Mouse (Mus musculus) neutrophil, adult 83 days (primary cell): ENCODE data around the gene Gm4301. TPM values are rescaled to one million over a fixed set of nuclear protein-coding genes. Genes with fewer than 3 reads are reported as not detected.

Experiments
- total RNA-seq, 2 experiments: library from RNA; stranded (reverse); gene quantifications; one replicate each; pipeline ENCODE4 v1.2.4; 2023

Gene Gm4301
- not detected for total RNA-seq

DNA sequence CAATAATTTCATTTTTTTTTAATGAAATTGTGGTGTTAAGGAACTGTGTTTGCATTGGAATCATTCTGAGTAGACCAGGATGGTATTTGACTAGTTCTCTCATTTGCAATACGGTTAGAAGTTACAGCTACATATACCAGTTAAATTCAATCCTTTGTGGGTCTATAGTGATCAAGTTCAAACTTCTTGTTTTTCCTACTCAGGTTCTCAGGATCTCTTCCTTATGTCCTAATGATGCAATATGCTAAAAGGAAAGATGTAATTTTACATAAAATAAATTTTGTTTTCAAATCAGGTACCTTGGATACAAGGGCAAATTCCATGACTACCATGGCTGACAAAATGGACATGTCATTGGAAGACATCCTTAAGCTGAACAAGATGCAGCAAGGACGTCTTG is at the start of gene Gm4301:
Gm4301 (plus strand) TSS at position 301 of the 400 bp plus-strand sequence.

GRCm38 (mm10) chr10:100340536-100340935 is 5.1 kb downstream of the Gm4301 start, which contains the start of gene Gm4302:
Gene Gm4302 (plus strand): TSS chr10:100340836.

DNA sequence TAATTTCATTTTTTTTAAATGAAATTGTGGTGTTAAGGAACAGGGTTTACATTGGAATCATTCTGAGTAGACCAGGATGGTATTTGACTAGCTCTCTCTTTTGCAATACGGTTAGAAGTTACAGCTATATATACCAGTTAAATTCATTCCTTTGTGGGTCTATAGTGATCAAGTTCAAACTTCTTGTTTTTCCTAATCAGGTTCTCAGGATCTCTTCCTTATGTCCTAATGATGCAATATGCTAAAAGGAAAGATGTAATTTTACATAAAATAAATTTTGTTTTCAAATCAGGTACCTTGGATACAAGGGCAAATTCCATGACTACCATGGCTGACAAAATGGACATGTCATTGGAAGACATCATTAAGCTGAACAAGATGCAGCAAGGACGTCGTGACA is 10.2 kb downstream of the Gm4301 start, which contains the start of gene Gm4303:
Gm4303 (plus strand) TSS at position 301 of the 400 bp plus-strand sequence.

DNA sequence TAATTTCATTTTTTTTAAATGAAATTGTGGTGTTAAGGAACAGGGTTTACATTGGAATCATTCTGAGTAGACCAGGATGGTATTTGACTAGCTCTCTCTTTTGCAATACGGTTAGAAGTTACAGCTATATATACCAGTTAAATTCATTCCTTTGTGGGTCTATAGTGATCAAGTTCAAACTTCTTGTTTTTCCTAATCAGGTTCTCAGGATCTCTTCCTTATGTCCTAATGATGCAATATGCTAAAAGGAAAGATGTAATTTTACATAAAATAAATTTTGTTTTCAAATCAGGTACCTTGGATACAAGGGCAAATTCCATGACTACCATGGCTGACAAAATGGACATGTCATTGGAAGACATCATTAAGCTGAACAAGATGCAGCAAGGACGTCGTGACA is 15.3 kb downstream of the Gm4301 start, which contains the start of gene Gm4305:
Gm4305 (plus strand) TSS at position 301 of the 400 bp plus-strand sequence.

DNA sequence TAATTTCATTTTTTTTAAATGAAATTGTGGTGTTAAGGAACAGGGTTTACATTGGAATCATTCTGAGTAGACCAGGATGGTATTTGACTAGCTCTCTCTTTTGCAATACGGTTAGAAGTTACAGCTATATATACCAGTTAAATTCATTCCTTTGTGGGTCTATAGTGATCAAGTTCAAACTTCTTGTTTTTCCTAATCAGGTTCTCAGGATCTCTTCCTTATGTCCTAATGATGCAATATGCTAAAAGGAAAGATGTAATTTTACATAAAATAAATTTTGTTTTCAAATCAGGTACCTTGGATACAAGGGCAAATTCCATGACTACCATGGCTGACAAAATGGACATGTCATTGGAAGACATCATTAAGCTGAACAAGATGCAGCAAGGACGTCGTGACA is 25.6 kb downstream of the Gm4301 start, which contains the start of gene Gm4307:
Gm4307 (plus strand) TSS at position 301 of the 400 bp plus-strand sequence.

DNA sequence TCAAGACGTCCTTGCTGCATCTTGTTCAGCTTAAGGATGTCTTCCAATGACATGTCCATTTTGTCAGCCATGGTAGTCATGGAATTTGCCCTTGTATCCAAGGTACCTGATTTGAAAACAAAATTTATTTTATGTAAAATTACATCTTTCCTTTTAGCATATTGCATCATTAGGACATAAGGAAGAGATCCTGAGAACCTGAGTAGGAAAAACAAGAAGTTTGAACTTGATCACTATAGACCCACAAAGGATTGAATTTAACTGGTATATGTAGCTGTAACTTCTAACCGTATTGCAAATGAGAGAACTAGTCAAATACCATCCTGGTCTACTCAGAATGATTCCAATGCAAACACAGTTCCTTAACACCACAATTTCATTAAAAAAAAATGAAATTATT is 47.0 kb downstream of the Gm4301 start, which contains the start of gene Gm4312:
Gm4312 (minus strand) TSS at position 101 of the 400 bp plus-strand sequence.

Other genes with a start within 250 kb of the Gm4301 start
- gene Gm4302, start 5.2 kb downstream of the Gm4301 start, total RNA-seq, result not detected
- not detected for gene Gm4303, start 10.3 kb downstream of the Gm4301 start, total RNA-seq
- gene Gm4305, start 15.4 kb downstream of the Gm4301 start, total RNA-seq, result not detected
- gene Gm4307, start 25.7 kb downstream of the Gm4301 start, total RNA-seq, result not detected
- not detected for gene Gm4312, start 46.9 kb downstream of the Gm4301 start, total RNA-seq
- 1 to 10 TPM; 4.7 to 6.8 TPM for gene Tmtc3, start 151.7 kb downstream of the Gm4301 start, total RNA-seq
- gene Cep290, start 151.9 kb downstream of the Gm4301 start, total RNA-seq, result 1 to 10 TPM; 4.5 to 4.6 TPM